Mouse (Mus musculus): ENCODE measurements at regions not wholly inside any gene's neighbourhood (a gene's known extent, or its start where the extent isn't known, plus 50 kb on each side); places are given as distances from the start of the nearest gene placed in this dataset.

GRCm38 (mm10) chr11:111732096-111732495 lies 666.1 kb downstream of the Kcnj2 start:
- DNase-seq, result no peak

- no peak for DNase-seq
Measured at GRCm38 (mm10) chr11:111735446-111735845, 669.5 kb downstream of the Kcnj2 start.

DNA sequence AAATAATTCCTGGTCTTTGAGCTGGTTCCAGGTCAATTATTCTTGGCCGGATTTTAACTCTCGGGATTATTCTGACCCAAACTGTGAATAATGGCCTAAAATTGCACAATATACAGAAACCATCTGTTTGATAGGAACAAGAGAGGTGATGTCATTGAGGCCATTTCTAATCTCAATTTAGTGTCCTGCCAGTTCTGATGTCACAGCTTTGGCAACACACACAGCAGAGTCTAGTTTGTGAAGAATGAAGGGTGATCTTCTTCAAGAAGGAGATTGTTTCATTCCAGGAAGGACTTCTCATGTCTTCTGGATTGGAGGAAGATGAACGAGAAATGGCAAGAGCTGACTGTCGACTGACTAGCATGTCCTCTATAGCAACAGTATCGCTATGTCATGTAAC lies 670.0 kb downstream of the Kcnj2 start:
- no peak for DNase-seq

GRCm38 (mm10) chr11:111743356-111743755 lies 677.4 kb downstream of the Kcnj2 start:
- DNase-seq, result no peak

- no peak for DNase-seq
Measured at GRCm38 (mm10) chr11:111747262-111747946, 681.4 kb downstream of the Kcnj2 start.

GRCm38 (mm10) chr11:111747947-111748322 lies 682.0 kb downstream of the Kcnj2 start:
- DNase-seq, result no peak

- DNase-seq, result no peak
Measured at GRCm38 (mm10) chr11:111748496-111748895, 682.5 kb downstream of the Kcnj2 start.

DNA sequence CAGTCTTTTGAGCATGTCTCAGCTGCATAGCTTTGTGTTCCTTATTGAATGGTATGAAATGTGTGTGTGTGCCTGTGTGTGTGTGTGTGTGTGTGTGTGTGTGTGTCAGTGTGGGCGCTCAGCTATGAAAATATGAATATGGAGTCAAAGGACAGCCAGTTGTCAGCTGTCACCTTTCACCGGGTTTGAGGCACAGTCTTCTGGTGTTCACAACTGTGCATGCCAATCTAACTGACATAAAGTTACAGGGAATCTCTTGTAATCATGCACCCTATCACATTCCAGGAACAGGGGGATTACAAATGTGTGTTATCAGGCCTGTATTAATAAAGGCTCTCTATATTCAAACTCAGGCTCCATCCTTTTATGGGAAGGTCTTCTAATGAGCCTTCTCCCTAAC lies 688.8 kb downstream of the Kcnj2 start:
- no peak for DNase-seq

GRCm38 (mm10) chr11:111763081-111763480 lies 697.1 kb downstream of the Kcnj2 start:
- DNase-seq, result no peak

GRCm38 (mm10) chr11:111766371-111767011 lies 700.5 kb downstream of the Kcnj2 start:
- no peak for DNase-seq

DNA sequence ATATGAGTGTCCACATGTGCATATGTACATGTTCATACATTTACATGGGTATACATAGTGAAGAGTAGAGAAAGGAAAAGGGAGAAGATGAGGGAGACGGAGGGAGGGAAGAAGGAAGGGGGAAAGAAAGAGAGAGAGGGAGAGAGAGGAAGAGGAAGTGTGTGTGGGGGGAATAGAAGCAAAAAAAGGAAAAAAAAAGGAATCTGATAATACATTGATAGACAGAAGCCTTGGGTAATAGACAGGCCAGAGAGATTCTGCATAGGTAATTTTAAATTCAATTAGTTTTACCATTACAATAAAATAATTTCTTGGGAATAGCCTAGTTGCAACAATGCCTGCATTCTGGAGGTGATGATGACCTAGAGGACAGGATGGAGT lies 701.0 kb downstream of the Kcnj2 start:
- DNase-seq, result no peak

GRCm38 (mm10) chr11:111774108-111774679 lies 708.2 kb downstream of the Kcnj2 start:
- DNase-seq, result no peak

DNA sequence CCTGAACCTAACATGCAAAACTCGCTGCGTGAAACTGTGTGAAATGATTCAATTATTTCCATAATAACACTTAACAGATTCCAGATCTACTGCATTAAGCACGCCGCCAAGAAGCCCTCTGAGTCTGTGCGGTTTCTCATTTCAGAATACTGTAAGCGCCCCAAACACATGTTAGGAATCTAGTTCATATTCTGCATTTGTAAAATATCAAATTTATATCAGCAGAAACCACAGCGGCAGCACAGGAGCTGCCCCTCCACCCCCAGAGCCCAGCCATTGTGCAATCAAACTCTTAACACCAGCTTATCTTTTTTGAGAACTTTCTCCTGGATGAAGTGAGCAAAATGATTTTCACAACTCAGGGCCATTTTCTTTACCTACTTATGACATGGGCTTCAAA lies 715.4 kb downstream of the Kcnj2 start:
- no peak for DNase-seq

DNA sequence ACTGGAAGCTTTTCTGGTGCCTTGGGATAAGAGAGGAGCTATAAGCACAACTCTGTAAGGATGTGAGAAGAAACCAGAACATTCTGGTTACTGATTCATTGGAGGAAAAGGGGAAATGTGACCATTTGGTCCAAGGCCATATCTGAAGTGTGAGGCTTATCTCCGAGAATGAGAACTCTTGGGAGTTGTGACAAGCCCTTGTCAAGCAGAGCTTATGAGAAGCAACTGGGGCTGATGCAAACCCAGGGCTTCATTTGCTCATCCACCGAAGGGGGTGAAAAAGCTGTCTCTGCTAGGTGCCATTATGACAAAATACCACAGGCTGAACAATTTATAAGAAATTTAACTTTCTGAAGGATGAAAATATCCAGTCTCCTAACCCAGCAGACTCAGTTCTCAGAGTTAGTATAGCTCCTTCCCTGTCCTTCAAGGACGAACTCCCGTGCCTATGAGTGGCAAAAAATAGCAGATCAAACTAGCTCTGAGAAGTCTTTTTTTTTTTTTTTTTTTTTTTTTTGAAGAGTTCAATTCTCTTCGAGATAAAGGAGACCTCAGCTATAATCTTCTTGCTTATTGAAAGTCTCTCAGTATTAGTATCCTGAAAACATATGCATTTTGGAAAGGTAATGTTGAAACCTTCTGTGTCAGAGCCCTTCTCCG lies 725.4 kb downstream of the Kcnj2 start:
- no peak for DNase-seq

GRCm38 (mm10) chr11:111801033-111801432 lies 735.1 kb downstream of the Kcnj2 start:
- no peak for DNase-seq

DNA sequence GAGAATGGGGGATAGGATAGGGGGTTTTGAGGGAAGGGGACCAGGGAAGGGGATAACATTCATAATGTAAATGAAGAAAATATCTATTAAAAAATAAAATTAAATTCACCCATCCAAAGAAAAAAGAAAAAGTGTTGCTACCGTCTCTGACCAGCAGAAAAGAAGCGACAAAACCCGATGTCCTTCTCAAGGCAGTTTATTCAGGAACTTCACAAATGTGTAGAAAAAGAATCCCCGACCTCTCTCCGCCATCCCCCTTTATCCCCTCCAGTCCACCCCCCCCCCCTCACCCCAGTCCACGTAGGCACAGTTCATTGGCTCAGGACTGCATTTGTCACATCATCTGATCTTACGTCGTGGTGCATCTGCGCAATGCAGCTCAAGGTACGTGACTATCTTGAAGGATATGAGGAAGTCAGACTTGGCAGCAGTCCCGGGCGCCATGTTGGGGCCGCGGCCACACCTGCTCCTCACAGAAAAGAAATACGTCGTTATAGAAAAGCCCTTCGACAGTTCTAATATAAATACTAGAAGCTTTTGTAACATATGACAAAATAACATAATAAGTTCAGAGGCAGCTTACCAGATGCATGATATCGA lies 750.3 kb downstream of the Kcnj2 start:
- DNase-seq, result no peak

DNA sequence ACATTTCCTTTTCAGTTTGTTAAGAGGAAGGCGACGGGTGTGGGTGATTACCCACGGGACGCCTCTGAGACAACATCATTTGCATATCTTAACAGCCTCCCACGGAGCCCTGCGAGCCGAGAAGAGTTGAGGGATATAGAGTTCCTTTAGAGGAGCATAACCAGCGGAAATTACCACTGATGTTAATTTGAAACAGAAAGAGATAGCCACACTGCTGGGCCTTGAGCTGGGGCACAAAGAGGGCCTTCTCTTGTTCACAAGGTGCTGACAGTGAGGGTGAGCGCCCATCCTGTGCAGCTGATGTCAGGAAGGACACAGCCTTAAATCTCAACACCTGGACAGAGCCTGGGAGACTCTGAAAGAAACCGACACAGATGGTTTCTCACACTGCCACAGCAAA lies 752.2 kb downstream of the Kcnj2 start:
- DNase-seq, result no peak

DNA sequence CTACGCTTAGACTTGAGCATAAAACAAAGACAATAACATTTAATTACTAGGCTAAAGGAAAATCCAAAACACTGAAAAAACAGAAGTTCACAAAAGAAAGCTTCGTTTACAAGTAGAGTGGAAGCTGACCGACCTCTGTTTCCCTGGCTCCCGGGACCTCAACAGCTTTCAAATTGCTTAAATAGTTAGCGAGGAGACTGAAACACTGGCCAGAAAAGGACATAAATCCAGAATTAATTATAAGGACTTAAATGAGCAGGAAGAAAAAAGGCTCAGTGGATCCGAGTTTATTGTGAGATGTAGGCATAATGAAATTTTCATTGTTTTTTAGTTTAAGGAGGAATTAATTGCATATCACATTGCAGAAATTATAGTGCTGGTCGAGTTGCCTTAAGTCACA lies 754.4 kb downstream of the Kcnj2 start:
- DNase-seq, result no peak

- no peak for DNase-seq
Measured at GRCm38 (mm10) chr11:111828455-111828854, 762.5 kb downstream of the Kcnj2 start.

DNA sequence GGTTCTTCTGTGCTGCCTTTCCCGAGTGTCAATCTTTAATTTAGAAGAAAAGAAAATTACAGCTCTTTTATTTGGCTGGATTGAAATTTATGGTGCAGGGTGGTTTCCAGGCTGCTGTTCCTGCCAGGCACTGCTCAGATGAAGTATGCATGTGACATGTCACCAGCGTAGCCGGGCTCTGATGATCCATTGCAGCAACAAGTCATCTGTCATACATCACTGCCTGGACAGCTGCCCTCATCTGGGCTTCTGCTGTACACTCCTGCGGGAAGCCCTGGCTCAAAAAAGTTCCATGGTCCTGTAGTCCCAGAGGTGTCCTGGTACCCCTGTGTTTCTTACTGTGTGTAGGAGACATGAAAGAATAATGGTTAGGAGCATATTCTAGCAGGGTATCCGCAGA lies 773.0 kb downstream of the Kcnj2 start:
- DNase-seq, result no peak

GRCm38 (mm10) chr11:111843728-111844258 lies 777.8 kb downstream of the Kcnj2 start:
- DNase-seq, result no peak

DNA sequence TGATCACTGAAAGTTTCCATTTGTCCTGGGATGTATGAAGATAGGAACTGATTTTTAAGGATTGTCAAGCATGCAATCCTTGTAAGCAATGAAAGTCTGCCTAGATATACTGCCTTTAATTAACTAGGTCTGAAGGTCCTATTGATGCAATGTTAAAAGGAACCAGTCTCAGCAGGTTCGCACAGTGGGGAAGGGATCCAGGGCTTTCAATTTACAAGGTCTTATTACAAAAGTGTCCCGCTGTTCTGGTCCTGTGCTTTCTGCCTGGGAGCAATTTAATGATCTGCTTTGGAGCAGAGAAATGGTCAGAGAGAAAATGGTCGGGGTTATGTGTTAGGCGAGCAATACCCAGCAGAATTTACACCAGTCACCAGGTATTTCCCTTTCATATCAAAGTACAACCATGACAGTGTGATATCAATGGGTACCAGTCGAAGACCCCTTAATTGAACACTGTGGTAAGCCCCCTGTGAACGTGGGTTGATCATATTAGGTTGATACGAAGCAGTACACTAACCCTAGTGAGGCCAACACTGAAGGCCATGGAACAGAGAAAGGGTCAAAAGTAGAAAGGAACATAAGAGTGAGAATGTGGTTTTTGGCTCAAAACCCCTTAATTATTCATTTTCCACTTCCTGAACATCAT lies 778.5 kb downstream of the Kcnj2 start:
- no peak for DNase-seq

DNA sequence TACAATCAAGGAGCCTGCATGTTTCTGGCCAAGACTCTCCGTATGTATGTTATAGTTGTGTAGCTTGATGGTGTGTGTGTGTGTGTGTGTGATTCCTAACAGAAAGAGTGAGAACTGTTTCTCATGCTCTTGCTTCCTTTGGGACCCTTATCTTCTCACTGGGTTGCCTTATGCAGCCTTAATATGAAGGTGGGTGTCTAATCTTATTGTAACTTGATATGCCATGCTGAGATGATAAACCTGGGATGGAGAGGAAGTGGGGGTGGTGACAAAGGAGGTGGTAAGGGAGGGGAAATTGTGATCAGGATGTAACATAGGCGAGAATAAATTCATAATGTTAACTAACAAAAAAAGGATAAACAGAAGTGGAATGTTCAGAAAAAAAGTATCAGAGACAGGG lies 791.3 kb downstream of the Kcnj2 start:
- DNase-seq, result no peak
